Mouse (Mus musculus) heart, embryonic 16.5 days (tissue): ENCODE measurements around the gene Cxcl12. TPM values are rescaled to one million over a fixed set of nuclear protein-coding genes. Genes with fewer than 3 reads are reported as not detected.

Experiments used
- ATAC-seq: fragments of 200-750 bp; cut with Nextera tagmentation; replicated peaks from 2 replicates; pipeline ENCODE4 v1.8.0; 2017; ENCODE audit warnings: moderate number of reproducible peaks; ENCODE audit not compliant: insufficient read depth, low FRiP score; ENCODE audit errors: extremely low read depth
- H3K27ac ChIP-seq: fragments of 300-500 bp; sonication (generic); 2 replicates; pipeline ENCODE4 v1.5.1; 2014; ENCODE audit warnings: mild to moderate bottlenecking, low read length, control low read depth, moderate library complexity
- H3K27me3 ChIP-seq: fragments of 300-500 bp; sonication (generic); 2 replicates; pipeline ENCODE4 v1.6.1; 2014; ENCODE audit warnings: low read length, mixed read lengths; ENCODE audit not compliant: control insufficient read depth, insufficient read depth
- H3K36me3 ChIP-seq: fragments of 300-500 bp; sonication (generic); 2 replicates; pipeline ENCODE4 v1.6.1; 2014; ENCODE audit not compliant: control insufficient read depth, insufficient read depth
- H3K4me1 ChIP-seq: fragments of 300-500 bp; sonication (generic); 2 replicates; pipeline ENCODE4 v1.6.1; 2014; ENCODE audit warnings: low read length, mixed read lengths; ENCODE audit not compliant: control insufficient read depth, insufficient read depth
- H3K4me2 ChIP-seq: fragments of 300-500 bp; sonication (generic); 2 replicates; pipeline ENCODE4 v1.6.1; 2014; ENCODE audit warnings: low read depth, mild to moderate bottlenecking, control low read depth, low read length
- H3K4me3 ChIP-seq: fragments of 300-500 bp; sonication (generic); 2 replicates; pipeline ENCODE4 v1.5.1; 2014; ENCODE audit warnings: mild to moderate bottlenecking, control low read depth, low read length
- H3K9ac ChIP-seq: fragments of 300-500 bp; sonication (generic); 2 replicates; pipeline ENCODE4 v1.6.1; 2014; ENCODE audit warnings: low read length, control low read depth
- H3K9me3 ChIP-seq: fragments of 300-500 bp; sonication (generic); replicated peaks from 2 replicates; pipeline ENCODE4 v1.6.1; 2016; ENCODE audit warnings: low read length; ENCODE audit not compliant: control insufficient read depth
- WGBS: fragments of 180-500 bp; shearing (Covaris S2); extraction: QIAGEN DNeasy Blood & Tissue Kit; methylation state at CpG from one replicate; pipeline ENCODE4 v1.1.7; 2014; 5-methylcytosine and 5-hydroxymethylcytosine counted together
- polyA plus RNA-seq: library from polyadenylated mRNA; unstranded; fragments of >200 nt; fragmentation: Nextera tagmentation; extraction: Ambion mirVana; gene quantifications from 2 replicates; pipeline ENCODE4 v1.2.1, GENCODE M21; 2015

Gene Cxcl12
- polyA plus RNA-seq, 1 experiment from 2014 or later: 138 TPM

- Histone ChIP-seq H3K4me3 (no peak overlapping the region), H3K9ac (no peak overlapping the region), H3K36me3 (no peaks in the 10 kb centered on the region), H3K27ac (no peak overlapping the region), H3K4me2 (no peak overlapping the region), H3K9me3 (no peaks in the 10 kb centered on the region), H3K4me1 (peaks cover 16% of the 10 kb centered on the region), H3K27me3 (peaks cover 2% of the 10 kb centered on the region; the same call in 1 of the 2 replicates)
- 89% methylated on average over 2 of the region's 2 CpGs for WGBS
- no peak for ATAC-seq
Observed at GRCm38 (mm10) chr6:117206834-117207233, 38.5 kb downstream of the Cxcl12 start.

DNA sequence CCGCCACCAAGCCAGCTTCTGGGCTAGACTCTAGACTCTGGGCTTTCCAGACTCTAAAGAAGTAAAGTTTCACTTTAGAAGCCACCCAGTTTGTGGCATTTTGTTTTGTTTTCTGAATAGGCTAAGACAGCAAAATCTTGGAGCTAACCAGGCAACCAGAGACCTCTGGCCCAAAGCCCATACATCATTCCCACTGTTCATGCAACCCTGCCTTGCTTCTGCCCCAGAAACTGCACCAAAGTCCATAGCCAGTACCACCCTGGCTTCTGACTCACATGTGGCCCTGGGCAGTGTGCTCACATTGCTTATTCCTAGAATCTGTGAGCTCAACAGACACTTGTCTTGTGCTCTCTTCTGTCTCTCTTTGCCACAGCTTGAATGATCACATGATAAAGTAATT lies 39.0 kb downstream of the Cxcl12 start:
- Histone ChIP-seq H3K9me3 (no peaks in the 10 kb centered on the region), H3K36me3 (no peaks in the 10 kb centered on the region), H3K27me3 (peaks cover 2% of the 10 kb centered on the region; the same call in 1 of the 2 replicates), H3K4me2 (no peak overlapping the region), H3K27ac (no peak overlapping the region), H3K4me1 (peaks cover 16% of the 10 kb centered on the region), H3K9ac (no peak overlapping the region), H3K4me3 (no peak overlapping the region)
- 97% methylated on average over 1 of the region's 1 CpGs for WGBS
- ATAC-seq: no peak

DNA sequence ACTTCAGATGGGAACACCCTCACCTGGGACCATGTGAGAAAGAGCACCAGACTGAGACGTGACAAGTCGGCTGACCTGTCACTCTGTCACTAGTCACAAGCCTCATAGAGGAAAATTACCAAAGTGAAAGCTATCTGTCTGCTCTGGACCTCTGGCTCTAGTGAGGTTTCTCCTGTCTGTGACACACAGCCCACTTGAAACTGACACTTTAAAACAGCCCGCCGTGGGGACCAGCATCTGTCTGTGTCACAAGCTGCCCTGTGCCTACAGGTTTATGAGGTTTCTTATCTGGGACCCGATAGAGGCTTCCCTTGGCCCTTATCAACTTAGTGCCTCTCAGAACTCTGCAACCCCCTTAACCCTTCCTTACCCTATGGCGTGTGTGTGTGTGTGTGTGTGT lies 41.8 kb downstream of the Cxcl12 start:
- 18% methylated on average over 6 of the region's 6 CpGs for WGBS
- Histone ChIP-seq H3K4me3 (no peak overlapping the region), H3K4me2 (peak overlapping the region; percentile 30; the same call in 1 of the 2 replicates), H3K4me1 (peaks cover 16% of the 10 kb centered on the region), H3K36me3 (no peaks in the 10 kb centered on the region), H3K9ac (no peak overlapping the region), H3K27me3 (no peaks in the 10 kb centered on the region; the same call in 1 of the 2 replicates), H3K27ac (peak overlapping the region; percentile 53; the same call in 1 of the 2 replicates), H3K9me3 (no peaks in the 10 kb centered on the region)
- ATAC-seq: peak; percentile 76

DNA sequence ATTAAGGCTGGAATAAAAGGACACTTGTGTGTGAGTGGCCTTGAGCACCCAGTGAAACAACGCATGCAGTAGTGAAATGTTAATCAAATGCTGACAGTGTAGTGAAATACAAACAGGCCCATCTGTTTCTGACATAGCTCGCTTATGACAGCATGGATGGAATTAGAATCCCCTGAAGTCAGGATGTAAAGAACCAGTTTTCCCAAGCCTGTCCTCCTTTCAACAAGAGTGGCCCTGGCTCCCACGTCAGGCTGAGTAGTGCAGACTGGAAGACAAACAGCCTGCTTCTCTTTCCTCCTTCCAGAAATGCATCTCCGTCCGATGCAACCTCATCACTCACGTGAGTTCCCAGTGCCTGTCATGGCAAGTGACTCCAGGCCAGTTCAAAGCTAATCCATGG lies 42.2 kb downstream of the Cxcl12 start:
- peak; percentile 55; the same call in 1 of the 2 replicates for ATAC-seq
- Histone ChIP-seq H3K4me1 (peaks cover 16% of the 10 kb centered on the region), H3K36me3 (no peaks in the 10 kb centered on the region), H3K9me3 (no peaks in the 10 kb centered on the region), H3K27ac (peak overlapping the region; percentile 53), H3K9ac (no peak overlapping the region), H3K4me2 (no peak overlapping the region), H3K4me3 (no peak overlapping the region), H3K27me3 (no peaks in the 10 kb centered on the region; the same call in 1 of the 2 replicates)
- 19% methylated on average over 6 of the region's 6 CpGs for WGBS

DNA sequence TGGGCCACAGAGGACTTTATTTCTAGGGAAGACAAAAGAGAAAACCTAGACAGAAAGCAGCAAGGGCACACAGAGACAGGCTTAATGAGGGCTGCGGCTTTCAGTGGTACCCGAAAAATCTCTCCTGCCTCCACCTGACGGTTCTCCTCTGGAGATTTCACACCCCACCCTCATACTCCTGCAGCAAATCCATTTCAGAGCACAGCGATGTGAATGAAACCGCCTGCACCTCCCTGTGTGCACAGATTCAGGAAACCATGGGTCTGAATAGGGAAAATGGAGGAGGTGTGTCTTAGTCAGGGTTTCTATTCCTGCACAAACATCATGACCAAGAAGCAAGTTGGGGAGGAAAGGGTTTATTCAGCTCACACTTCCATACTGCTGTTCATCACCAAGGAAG lies 46.2 kb downstream of the Cxcl12 start:
- Histone ChIP-seq H3K4me1 (peaks cover 13% of the 10 kb centered on the region), H3K4me3 (no peak overlapping the region), H3K27ac (no peak overlapping the region), H3K9ac (no peak overlapping the region), H3K36me3 (no peaks in the 10 kb centered on the region), H3K27me3 (no peaks in the 10 kb centered on the region), H3K4me2 (no peak overlapping the region), H3K9me3 (no peaks in the 10 kb centered on the region)
- 80% methylated on average over 5 of the region's 5 CpGs for WGBS
- ATAC-seq: no peak

DNA sequence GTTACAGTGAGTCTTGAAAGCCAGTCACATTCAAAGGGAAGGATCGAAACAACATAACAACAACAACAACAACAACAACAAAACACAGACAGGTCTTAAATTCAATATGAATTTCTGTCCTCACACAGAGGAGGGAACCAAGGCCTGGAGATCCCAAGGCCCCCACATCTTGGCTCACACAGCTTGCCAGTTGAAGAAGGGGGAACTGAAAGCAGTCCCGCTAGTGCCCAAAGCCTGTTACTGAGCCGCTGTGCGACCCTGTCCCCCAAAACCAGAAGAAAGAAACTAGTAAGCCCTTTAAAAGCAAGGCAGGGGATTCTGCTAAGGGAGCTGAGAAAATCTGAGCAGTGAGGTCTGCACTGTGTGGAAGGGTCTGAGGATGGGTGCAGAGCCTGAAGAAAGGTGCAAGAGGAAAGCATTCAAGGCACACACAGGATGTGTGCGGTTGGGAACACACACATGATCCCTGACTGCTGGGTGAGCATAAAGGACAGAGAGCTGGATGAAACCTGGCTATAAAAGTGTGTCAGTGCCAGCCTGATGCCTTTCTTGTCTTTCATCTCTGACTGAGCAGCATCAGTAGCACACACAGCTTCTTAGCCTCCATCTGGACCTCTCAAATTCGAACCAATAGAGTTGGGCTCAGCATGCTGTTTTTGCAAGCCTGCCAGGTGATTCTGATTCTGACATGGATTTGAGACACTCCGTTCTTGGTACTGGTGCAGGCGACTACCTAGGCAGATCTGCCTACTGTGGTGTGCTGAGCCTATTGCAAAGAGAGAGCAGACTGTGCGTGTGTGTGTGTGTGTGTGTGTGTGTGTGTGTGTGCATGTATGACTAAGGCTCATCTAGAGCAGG lies 50.3 kb downstream of the Cxcl12 start:
- Histone ChIP-seq H3K9me3 (no peaks in the 10 kb centered on the region), H3K27me3 (no peaks in the 10 kb centered on the region), H3K4me2 (no peak overlapping the region), H3K27ac (no peak overlapping the region), H3K36me3 (no peaks in the 10 kb centered on the region), H3K4me3 (no peak overlapping the region), H3K4me1 (no peaks in the 10 kb centered on the region), H3K9ac (no peak overlapping the region)
- 86% methylated on average over 9 of the region's 9 CpGs for WGBS
- ATAC-seq: no peak

- H3K4me2 ChIP-seq: no peak overlapping the region
- WGBS: 59% methylated on average over 3 of the region's 3 CpGs
Observed at GRCm38 (mm10) chr6:117219300-117219680, 51.0 kb downstream of the Cxcl12 start.

DNA sequence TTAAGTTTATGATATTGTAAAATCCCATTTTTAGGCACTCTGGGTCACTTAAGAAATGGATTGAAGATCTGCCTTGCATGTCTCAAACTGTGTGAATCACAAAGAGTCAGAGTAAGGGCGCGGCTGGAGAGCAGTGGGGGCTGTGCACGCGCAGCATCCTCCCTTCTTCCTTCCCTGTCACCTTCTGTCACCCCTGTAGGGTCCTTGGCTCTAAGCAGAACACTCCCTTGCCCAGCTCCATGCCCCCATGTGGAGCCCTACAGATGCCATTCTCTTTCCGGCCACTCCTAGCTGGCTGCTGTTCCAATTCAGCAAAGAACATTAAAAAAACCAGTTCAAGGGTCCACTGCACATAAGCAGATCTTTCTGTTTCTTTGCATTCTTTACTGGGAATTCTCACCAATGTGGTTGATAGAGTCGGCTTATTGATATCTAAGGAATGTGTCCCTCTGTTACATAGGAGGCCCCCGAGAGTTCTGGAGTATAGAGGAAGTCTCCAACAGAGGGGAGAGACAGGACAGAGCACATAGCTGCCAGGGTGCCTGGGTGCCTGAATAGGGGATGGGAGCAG lies 51.7 kb downstream of the Cxcl12 start:
- H3K4me2 ChIP-seq: no peak overlapping the region
- no peak overlapping the region for H3K27ac ChIP-seq
- H3K9me3 ChIP-seq: no peaks in the 10 kb centered on the region
- WGBS: 68% methylated on average over 7 of the region's 7 CpGs
- H3K27me3 ChIP-seq: no peaks in the 10 kb centered on the region
- H3K36me3 ChIP-seq: no peaks in the 10 kb centered on the region
- H3K4me3 ChIP-seq: no peak overlapping the region
- ATAC-seq: no peak
- H3K4me1 ChIP-seq: no peaks in the 10 kb centered on the region
- H3K9ac ChIP-seq: no peak overlapping the region

More at GRCm38 (mm10) chr6:117219300-117219680, 51.0 kb downstream of the Cxcl12 start:
- Histone ChIP-seq H3K9me3 (no peaks in the 10 kb centered on the region), H3K4me3 (no peak overlapping the region), H3K27ac (no peak overlapping the region), H3K36me3 (no peaks in the 10 kb centered on the region), H3K4me1 (no peaks in the 10 kb centered on the region), H3K9ac (no peak overlapping the region), H3K27me3 (no peaks in the 10 kb centered on the region)
- ATAC-seq: no peak

DNA sequence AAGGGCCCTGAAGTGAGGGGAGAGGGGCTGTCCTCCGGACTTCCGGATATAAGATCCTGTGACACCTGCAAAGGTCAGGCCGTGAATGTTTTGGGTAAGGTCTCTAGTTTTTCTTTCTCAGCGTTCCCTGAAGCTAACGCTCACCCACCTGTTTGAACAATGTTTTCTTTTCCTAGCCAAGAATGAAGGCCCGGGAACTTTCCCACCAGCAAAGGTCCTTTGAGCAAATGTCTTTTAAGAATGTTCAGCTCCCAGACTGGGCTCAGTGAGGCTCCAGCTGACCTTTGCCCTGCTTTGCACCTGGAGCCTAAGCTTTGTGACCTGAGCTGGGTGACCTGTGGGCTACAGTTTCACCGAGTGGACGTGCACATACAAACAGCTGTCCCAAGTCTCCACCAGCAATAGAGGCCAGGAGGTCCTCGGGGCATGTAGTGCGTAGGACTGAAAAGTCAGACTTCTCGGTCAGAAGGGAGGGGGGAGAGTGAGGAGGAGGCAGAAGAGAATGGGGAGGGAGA lies 52.6 kb downstream of the Cxcl12 start:
- no peak overlapping the region for H3K27ac ChIP-seq
- no peak for ATAC-seq
- no peaks in the 10 kb centered on the region; the same call in 1 of the 2 replicates for H3K27me3 ChIP-seq
- H3K9ac ChIP-seq: no peak overlapping the region
- no peak overlapping the region for H3K4me2 ChIP-seq
- H3K36me3 ChIP-seq: no peaks in the 10 kb centered on the region
- no peak overlapping the region for H3K4me3 ChIP-seq
- WGBS: 77% methylated on average over 11 of the region's 11 CpGs
- no peaks in the 10 kb centered on the region for H3K4me1 ChIP-seq
- no peaks in the 10 kb centered on the region for H3K9me3 ChIP-seq
